Mouse (Mus musculus) CD4-positive helper T cell, adult 2 months (primary cell): ENCODE measurements around the gene Hint2.

Source experiments
- DNase-seq: peaks from one replicate; pipeline ENCODE4 v3.0.0-alpha.2; 2012; ENCODE audit warnings: low read depth, missing footprints, low spot score

Gene Hint2

GRCm38 (mm10) chr4:43604751-43605685 lies 51.2 kb downstream of the Hint2 start:
- DNase-seq = no peak
